Mouse (Mus musculus): ENCODE results near the gene Pex5. TPM values are rescaled to one million over a fixed set of nuclear protein-coding genes. Genes with fewer than 3 reads are reported as not detected.
"Not testable (repeated sequence)": the region's sequence is repeated elsewhere in the genome, so short reads cannot be mapped to it uniquely, and the experiment has no call there.

Pex5 gene
- polyA plus RNA-seq, 1 experiment from 2014 or later, result 42.6 TPM

DNA sequence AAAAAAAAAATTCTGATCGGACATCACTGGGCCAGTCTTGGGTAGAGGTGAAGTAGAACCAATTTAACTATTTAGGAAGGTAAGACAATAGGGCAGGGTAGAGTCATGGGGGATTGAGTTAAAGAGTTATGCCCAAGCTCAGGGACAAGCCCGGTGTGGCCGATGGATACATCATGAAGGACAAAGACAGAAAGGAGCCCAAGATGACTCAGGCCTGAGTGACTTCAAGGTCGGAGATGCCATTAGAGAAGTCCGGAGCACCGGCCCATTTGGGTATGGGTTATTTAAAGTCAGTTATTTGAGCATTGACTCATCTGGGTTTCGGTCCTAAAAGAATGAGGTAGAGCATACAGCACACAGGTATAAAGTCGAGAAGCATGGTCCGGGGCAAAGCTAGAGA lies 31.6 kb upstream of the Pex5 start:
- H3K27ac ChIP-seq (replicated peaks), result no peak overlapping the region
- peaks cover 2% of the 10 kb centered on the region; the same call in 1 of the 2 replicates for H3K36me3 ChIP-seq
- H3K27me3 ChIP-seq (ENCODE audit: low read depth, poor library complexity, severe bottlenecking), result no peaks in the 10 kb centered on the region
- WGBS, result 93% methylated on average over 9 of the region's 9 CpGs
- H3K4me1 ChIP-seq, result no peaks in the 10 kb centered on the region
- H3K4me3 ChIP-seq, result no peak overlapping the region
- no peaks in the 10 kb centered on the region for H3K9me3 ChIP-seq (replicated peaks)
- no peak for DNase-seq (ENCODE audit: low spot score)

DNA sequence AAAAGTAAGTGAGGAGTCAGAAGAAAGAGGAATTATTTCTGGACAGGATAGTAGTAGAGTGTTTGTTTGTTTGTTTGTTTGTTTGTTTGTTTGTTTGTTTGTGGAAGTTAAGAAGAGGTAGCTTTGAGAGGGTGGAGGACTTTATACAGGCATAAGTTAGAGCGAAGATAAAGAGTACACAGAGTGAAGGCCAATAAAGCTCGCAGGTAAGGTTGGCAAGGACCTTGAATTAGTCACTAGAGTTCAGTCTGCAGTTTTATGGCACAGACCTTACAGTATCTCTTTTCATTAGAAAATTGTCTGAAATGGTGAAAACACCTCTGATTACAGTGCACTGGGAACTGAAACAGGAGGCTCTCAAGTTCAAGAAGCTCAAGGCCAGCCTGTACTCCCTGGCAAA lies 31.2 kb upstream of the Pex5 start:
- no peaks in the 10 kb centered on the region for H3K9me3 ChIP-seq (replicated peaks)
- DNase-seq (ENCODE audit: low spot score), result no peak
- no peaks in the 10 kb centered on the region for H3K27me3 ChIP-seq (ENCODE audit: low read depth, poor library complexity, severe bottlenecking)
- no peak overlapping the region for H3K4me3 ChIP-seq
- H3K36me3 ChIP-seq, result peaks cover 2% of the 10 kb centered on the region; the same call in 1 of the 2 replicates
- no peak overlapping the region for H3K27ac ChIP-seq (replicated peaks)
- WGBS, result 86% methylated on average over 2 of the region's 2 CpGs
- H3K4me1 ChIP-seq, result no peaks in the 10 kb centered on the region

DNA sequence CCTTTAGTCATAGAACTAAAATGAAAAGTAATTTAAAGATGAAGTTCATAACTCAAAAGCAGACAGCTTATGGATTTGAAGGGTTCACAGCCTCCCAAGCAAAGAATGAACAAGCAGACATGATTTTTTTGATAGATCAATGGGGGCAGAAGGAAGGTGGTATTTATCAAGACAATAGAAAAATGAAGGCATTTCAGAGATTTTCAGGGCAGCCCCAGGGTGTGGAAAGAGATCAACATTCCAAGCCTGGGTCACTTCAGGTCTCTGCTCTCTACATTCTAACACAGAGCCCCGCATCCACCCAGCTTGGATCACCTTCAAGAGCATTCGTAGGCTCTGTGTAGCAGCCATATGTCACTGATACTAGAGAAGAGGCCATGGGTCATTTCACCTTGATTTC lies 28.5 kb upstream of the Pex5 start:
- WGBS, result 83% methylated on average over 2 of the region's 2 CpGs
- Histone ChIP-seq H3K4me3 (no peak overlapping the region), H3K4me1 (no peaks in the 10 kb centered on the region), H3K27me3 (ENCODE audit: low read depth, poor library complexity, severe bottlenecking) (no peaks in the 10 kb centered on the region), H3K36me3 (no peaks in the 10 kb centered on the region), H3K27ac (replicated peaks) (no peak overlapping the region), H3K9me3 (replicated peaks) (no peaks in the 10 kb centered on the region)
- DNase-seq (ENCODE audit: low spot score), result no peak

DNA sequence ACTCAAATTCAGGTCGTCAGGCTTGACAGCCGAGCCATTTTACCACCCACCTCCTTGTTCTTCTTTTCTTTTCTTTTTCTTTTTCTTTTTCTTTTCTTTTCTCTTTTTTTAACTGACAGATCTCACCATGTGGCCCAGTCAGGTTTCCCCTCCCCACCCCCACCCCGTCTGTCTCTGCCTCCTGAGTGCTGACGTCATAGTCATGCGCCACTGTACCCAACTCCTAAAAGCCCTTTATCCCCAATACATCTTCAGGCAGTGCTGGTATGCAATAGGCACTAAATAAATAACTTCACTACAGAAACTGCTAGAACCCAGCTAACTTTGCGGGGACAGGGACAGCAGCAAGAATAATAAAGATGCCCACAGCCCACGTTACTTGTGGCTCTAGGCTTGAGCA lies 21.4 kb upstream of the Pex5 start:
- DNase-seq (ENCODE audit: low spot score), result no peak
- H3K27me3 ChIP-seq (ENCODE audit: low read depth, poor library complexity, severe bottlenecking), result no peaks in the 10 kb centered on the region
- H3K36me3 ChIP-seq, result no peaks in the 10 kb centered on the region
- no peaks in the 10 kb centered on the region for H3K9me3 ChIP-seq (replicated peaks)
- peaks cover 7% of the 10 kb centered on the region for H3K4me1 ChIP-seq
- no peak overlapping the region for H3K27ac ChIP-seq (replicated peaks)
- H3K4me3 ChIP-seq, result no peak overlapping the region
- WGBS, result 83% methylated on average over 7 of the region's 7 CpGs

DNA sequence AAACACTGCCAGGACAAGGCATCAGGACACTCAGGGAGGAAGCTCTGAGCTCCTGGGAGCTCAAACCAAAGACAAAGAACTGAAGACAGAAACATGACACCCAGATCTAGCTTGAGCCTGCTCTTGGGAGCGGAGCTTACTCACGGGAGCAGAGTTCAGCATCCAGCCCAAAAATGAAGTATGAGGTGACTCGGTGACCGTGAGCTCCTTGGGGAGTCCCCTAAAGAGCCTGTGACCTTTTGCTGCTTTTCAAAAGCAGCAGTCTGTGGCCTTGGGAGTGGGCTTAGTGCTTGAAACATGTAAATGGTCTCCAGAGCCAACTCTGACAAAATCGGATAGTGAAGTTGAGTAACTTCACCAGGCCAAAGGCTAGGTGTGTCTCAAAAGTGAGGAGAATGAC lies 20.3 kb upstream of the Pex5 start:
- no peak overlapping the region for H3K27ac ChIP-seq (replicated peaks)
- 76% methylated on average over 5 of the region's 5 CpGs for WGBS
- H3K4me3 ChIP-seq, result no peak overlapping the region

DNA sequence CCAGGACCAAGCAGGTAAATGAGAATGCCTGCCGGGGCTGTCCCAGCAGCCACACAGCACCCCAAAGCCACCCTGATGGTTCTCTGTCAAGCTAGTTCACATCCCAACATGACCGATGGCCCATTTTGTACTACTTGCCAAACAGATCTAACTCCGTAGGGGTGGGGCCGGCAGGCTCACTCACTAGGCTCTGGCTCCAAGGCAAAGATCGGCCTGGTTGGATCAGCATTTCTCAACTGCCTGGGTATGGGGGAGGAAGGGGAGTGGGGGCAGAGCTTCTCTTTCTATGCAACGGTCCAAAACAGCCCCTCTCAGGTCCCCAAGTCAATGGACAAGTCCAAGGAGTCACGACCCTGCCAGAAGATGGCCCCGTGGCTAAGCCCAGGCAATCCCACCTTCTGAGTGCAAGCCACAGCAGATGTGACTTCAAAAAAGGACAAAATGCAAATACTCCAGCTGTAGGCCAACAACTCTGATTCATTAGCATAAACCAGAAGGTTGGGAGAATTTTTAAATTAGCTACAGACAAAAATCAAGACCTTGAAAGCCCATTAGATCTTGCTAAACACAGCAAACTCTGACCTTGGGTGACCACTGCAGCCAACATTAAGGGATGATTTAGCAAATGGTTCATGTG lies 18.9 kb upstream of the Pex5 start:
- peaks cover 19% of the 10 kb centered on the region for H3K4me1 ChIP-seq
- no peaks in the 10 kb centered on the region for H3K9me3 ChIP-seq (replicated peaks)
- H3K27me3 ChIP-seq (ENCODE audit: low read depth, poor library complexity, severe bottlenecking), result no peaks in the 10 kb centered on the region
- H3K27ac ChIP-seq (replicated peaks), result no peak overlapping the region
- 90% methylated on average over 8 of the region's 8 CpGs for WGBS
- H3K36me3 ChIP-seq, result no peaks in the 10 kb centered on the region
- DNase-seq (ENCODE audit: low spot score), result no peak
- no peak overlapping the region for H3K4me3 ChIP-seq

More for the DNA sequence above, 20.3 kb upstream of the Pex5 start:
- no peaks in the 10 kb centered on the region for H3K27me3 ChIP-seq (ENCODE audit: low read depth, poor library complexity, severe bottlenecking)
- peaks cover 18% of the 10 kb centered on the region for H3K4me1 ChIP-seq
- no peak for DNase-seq (ENCODE audit: low spot score)
- H3K9me3 ChIP-seq (replicated peaks), result no peaks in the 10 kb centered on the region
- no peaks in the 10 kb centered on the region for H3K36me3 ChIP-seq

DNA sequence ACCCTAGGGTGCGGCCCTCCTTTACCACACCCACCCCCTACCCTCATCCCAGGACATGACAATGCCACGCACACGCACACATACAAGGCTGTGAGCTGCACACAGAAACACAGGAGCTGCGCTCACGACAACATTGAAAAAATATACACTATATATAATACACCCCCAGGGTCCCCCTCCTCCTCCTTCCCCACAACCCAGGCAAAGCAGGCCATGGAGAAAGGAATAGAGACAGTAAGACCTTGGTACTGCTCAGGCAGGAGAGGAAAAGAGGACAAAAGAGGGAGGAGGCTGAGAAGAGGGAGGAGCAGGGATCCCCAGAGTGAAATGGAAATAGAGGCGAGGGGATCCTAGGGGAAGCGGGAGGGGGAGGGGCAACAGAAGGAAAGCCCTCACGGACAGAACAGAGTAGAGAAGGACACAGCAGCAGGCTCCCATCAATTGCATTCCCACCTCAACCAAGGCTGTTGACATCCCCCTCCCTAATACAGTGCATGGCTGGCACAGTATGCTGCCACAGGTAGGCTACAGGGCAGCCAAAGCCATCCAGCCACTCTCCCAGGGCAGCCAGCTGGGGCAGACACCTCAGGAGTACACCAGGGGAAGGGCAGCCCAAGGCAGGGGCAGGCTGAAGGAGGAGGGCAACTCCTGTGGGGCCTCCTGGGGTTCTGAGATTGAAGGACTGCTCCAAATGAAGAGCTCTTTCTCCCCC lies 16.1 kb upstream of the Pex5 start:
- Histone ChIP-seq H3K36me3 (no peaks in the 10 kb centered on the region), H3K4me1 (peaks cover 19% of the 10 kb centered on the region), H3K27me3 (ENCODE audit: low read depth, poor library complexity, severe bottlenecking) (no peaks in the 10 kb centered on the region), H3K9me3 (replicated peaks) (no peaks in the 10 kb centered on the region), H3K4me3 (no peak overlapping the region), H3K27ac (replicated peaks) (peak overlapping the region; percentile 70)
- no peak for DNase-seq (ENCODE audit: low spot score)
- WGBS, result 40% methylated on average over 8 of the region's 8 CpGs

DNA sequence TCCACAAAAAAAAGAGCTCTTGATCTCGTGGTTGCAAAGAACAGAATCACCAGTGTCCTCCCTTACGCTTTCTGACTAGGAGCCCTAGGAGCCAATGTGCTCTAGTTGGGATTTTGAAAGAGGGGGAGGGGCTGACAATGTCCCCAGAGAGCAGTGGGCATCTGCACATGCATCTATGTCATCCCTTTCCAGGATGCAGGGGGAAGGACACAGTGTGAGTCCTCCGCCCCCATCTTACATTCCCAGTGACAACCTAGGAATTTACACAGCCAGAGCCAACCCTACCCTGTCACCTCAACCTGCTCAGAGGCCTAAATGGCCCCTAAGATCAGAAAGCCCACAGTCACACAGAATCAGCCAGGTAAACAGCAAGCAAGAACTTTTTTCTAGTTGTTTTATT lies 15.5 kb upstream of the Pex5 start:
- H3K27me3 ChIP-seq (ENCODE audit: low read depth, poor library complexity, severe bottlenecking), result no peaks in the 10 kb centered on the region
- 0 out of 2 replicates have a peak overlapping the region, but pooled peaks have one; percentile 70 for H3K27ac ChIP-seq (replicated peaks)
- no peaks in the 10 kb centered on the region for H3K9me3 ChIP-seq (replicated peaks)
- peaks cover 19% of the 10 kb centered on the region for H3K4me1 ChIP-seq
- H3K36me3 ChIP-seq, result no peaks in the 10 kb centered on the region
- no peak overlapping the region for H3K4me3 ChIP-seq
- no peak for DNase-seq (ENCODE audit: low spot score)
- 76% methylated on average over 3 of the region's 3 CpGs for WGBS

DNA sequence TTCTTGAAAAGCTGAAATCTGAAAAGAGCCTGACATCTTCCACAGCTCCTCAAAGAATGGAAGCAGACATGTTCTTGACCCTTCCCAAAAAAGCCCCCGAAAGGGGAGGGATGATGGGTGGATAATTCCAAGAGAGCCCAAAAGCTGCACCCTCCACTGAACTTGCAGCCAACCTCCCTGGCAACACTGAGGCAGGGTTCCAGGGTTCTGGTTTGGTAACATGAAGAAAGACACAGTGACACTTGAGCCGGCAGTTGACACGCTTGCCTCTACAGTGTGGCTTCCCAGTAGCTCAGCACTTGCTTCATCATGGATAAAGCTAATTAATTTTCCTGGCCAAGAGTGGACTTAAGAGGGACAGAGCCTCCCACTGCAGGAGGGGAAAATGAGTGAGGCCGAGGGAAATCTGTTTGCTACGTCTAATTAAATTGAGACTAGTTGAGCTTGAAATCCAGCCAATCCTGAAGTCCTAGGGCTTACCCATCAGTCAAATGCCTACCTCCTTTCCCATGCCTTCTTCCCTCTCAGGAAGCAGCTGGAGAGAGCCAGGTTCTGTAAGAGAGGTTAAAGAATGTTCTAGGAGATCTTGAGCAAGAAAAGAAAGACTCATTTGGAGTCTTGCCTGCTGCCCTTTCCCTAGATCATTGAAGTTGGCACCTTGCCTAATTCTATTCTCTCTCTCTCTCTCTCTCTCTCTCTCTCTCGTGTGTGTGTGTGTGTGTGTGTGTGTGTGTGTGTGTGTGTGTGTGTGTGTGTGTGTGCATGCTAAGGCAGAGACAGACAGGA lies 13.1 kb upstream of the Pex5 start:
- no peaks in the 10 kb centered on the region for H3K36me3 ChIP-seq
- H3K27me3 ChIP-seq (ENCODE audit: low read depth, poor library complexity, severe bottlenecking), result no peaks in the 10 kb centered on the region
- no peak overlapping the region for H3K4me3 ChIP-seq
- 81% methylated on average over 5 of the region's 6 CpGs for WGBS
- DNase-seq (ENCODE audit: low spot score), result no peak
- H3K4me1 ChIP-seq, result peaks cover 19% of the 10 kb centered on the region
- H3K9me3 ChIP-seq (replicated peaks), result no peaks in the 10 kb centered on the region
- no peak overlapping the region for H3K27ac ChIP-seq (replicated peaks)

DNA sequence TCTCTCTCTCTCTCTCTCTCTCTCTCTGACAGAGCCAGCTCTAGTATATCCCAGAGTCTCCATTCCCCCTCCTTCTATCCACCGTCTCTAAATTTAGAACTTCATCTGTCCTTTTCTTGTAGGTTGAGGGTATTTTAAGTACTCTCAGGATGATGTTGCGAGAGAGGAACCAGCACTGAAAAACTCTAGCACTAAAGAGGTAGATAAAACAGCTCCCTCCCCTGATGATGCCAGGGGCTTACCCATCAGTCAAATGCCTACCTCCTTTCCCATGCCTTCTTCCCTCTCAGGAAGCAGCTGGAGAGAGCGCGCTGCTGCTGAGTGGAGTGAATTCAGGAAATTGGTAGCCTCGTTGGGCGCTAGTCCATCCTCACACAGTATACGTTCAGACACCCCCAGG lies 12.4 kb upstream of the Pex5 start:
- H3K4me3 ChIP-seq, result no peak overlapping the region
- H3K27ac ChIP-seq (replicated peaks), result no peak overlapping the region
- WGBS, result 94% methylated on average over 7 of the region's 7 CpGs
- H3K36me3 ChIP-seq, result no peaks in the 10 kb centered on the region
- no peak for DNase-seq (ENCODE audit: low spot score)
- no peaks in the 10 kb centered on the region for H3K9me3 ChIP-seq (replicated peaks)
- no peaks in the 10 kb centered on the region for H3K27me3 ChIP-seq (ENCODE audit: low read depth, poor library complexity, severe bottlenecking)
- peaks cover 19% of the 10 kb centered on the region for H3K4me1 ChIP-seq

DNA sequence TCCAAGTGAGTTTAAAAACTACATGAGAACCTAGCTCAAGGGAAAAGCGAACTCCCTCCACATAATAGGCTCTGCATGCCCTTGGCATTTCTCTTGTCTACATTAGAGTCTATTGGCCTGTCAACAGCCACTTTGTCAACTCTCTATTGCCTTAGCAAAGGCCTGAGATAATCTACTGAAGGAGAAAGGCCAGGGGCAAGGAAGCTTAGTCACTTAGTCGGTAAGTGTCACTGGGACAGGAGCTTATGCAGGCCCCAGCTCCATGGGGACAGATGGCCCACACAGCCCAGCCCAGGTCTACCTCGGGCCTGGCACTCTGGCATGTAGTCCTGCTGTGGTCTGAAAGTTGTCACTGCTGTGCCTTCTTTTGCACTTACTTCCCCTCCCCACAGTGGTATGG lies 11.7 kb upstream of the Pex5 start:
- no peak overlapping the region for H3K4me3 ChIP-seq
- no peaks in the 10 kb centered on the region for H3K9me3 ChIP-seq (replicated peaks)
- no peak overlapping the region for H3K27ac ChIP-seq (replicated peaks)
- 70% methylated on average over 3 of the region's 3 CpGs for WGBS
- H3K27me3 ChIP-seq (ENCODE audit: low read depth, poor library complexity, severe bottlenecking), result no peaks in the 10 kb centered on the region
- no peak for DNase-seq (ENCODE audit: low spot score)
- H3K36me3 ChIP-seq, result no peaks in the 10 kb centered on the region
- peaks cover 15% of the 10 kb centered on the region for H3K4me1 ChIP-seq

DNA sequence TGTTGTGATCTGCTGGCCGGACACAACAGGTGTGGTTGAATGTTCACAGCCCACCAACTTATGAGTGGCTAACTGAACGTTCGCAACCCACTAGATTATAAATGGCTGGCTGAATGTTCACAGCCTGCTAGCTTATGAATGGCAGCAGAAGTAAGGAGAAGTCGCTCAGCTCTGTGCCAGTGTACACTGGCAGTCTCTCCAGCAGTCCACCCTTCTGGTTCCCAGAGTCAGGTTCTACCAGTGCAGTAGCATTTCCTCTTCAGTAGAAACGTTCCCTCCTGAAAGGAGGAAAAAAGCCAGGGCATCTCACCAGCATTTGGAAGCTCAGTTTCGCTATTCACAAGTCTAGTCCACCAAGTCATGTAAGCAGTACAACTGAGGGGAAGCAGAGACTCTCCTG lies 10.7 kb upstream of the Pex5 start:
- peaks cover 5% of the 10 kb centered on the region for H3K4me1 ChIP-seq
- H3K4me3 ChIP-seq, result no peak overlapping the region
- WGBS, result 83% methylated on average over 6 of the region's 6 CpGs

DNA sequence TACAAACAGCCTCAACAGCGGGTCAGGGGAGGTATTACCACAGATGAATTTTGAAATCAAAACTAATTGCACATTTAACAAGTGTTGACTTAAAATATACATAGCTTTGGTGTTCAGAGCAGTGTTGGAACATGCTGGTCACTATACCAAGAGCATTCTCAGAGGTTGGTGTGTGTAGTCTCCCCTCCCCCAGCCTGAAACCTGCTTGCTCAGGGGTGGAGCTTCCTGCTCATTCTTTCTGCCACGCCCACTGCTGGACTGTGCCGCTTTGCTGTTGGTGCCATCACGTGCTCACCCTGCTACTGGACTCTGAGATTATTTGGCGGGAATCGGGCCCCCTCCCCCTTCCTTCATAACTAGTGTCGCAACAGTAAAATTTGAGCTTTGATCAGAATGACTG lies 10.2 kb upstream of the Pex5 start:
- H3K27me3 ChIP-seq (ENCODE audit: low read depth, poor library complexity, severe bottlenecking); DNase-seq (ENCODE audit: low spot score); H3K4me1 ChIP-seq; H3K9me3 ChIP-seq (replicated peaks); H3K27ac ChIP-seq (replicated peaks); H3K36me3 ChIP-seq; H3K4me3 ChIP-seq: not testable (repeated sequence)
- 66% methylated on average over 7 of the region's 7 CpGs for WGBS

More for the DNA sequence above, 10.7 kb upstream of the Pex5 start:
- Histone ChIP-seq H3K27me3 (ENCODE audit: low read depth, poor library complexity, severe bottlenecking) (no peaks in the 10 kb centered on the region), H3K27ac (replicated peaks) (no peak overlapping the region), H3K36me3 (no peaks in the 10 kb centered on the region), H3K9me3 (replicated peaks) (no peaks in the 10 kb centered on the region)
- no peak for DNase-seq (ENCODE audit: low spot score)
